Mouse (Mus musculus) kidney, adult 2 months (tissue): ENCODE data around the gene Ddx54.

Source experiments
- CTCF ChIP-seq: fragments of 200-500 bp; conservative IDR thresholded peaks from 2 replicates; pipeline ENCODE4 v1.5.1; 2011; ENCODE audit warnings: low read depth, mild to moderate bottlenecking, control low read depth, low read length, moderate library complexity, mixed read lengths; ENCODE audit not compliant: insufficient read depth, insufficient read length
- POLR2A ChIP-seq: fragments of 200-500 bp; IDR thresholded peaks from one replicate; pipeline ENCODE4 v1.6.1; 2011; ENCODE audit warnings: low read depth, low read length, control low read depth

DNA sequence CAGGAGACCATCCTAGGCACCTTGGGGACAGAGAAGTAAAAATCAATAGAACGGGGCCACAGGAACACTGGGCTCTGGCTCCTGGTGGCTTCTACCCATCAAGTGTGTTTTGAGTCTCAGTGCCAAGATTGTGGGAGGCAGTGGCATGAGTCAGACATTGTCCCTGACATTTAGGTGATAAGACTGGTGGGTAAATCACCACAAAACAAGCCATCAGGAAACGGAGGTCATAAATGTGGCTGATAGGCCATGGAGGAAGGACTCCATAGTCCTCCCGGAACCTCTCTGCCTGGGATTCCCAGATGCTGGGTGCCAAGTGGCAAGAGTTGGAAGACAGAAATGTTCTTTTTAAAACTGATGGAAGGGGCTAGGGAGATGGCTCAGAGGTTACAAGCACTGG, 31.7 kb downstream of the Ddx54 start:
- no peak for TF ChIP-seq CTCF
- no peak for TF ChIP-seq POLR2A
